Mouse (Mus musculus): ENCODE data around the gene App. TPM values are rescaled to one million over a fixed set of nuclear protein-coding genes. Genes with fewer than 3 reads are reported as not detected.

Gene App
- polyA plus RNA-seq, 1 experiment, result 59.8 TPM

DNA sequence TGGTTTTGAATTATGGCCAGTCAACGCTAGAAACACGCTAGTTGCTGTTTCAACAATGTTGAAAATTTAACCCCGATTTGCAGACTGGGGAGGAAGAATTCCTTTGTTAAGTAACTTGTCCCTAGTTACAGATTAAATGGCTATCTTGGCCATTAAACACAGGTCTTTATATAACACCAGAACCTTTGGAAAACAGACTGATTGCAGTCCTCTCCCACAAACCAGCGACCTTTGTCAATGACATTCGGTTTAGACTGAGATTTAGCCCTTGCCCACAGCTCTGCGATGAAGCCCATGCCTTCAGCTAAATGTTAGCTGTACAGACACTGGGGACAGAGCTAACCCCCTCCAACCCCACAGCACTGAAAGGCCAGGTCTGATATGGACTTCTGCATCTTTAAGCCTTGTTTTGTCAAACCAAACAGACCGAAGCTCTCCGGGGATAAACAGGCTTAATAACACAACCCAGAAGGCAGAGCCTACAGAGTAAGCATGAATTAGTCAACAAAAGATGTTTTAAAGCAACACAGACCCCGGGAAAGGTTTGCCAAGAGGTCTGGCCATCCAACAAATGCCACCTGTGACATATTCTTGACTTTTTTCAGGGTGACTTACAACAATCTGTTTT lies 152.8 kb downstream of the App start:
- no peak for DNase-seq
- no peak overlapping the region for H3K27ac ChIP-seq (ENCODE audit: control insufficient read depth, insufficient read depth, low read length)
- no peak for TF ChIP-seq POLR2A (IDR thresholded peaks at IDR 0.05; ENCODE audit: control insufficient read depth, extremely low read depth, insufficient read depth, low read length, poor library complexity)
- TF ChIP-seq CTCF (IDR thresholded peaks at IDR 0.05; ENCODE audit: borderline replicate concordance, control insufficient read depth, extremely low read depth, insufficient read depth, low read length, poor library complexity), result no peak
- no peaks in the 10 kb centered on the region for H3K4me1 ChIP-seq (replicated peaks; ENCODE audit: control insufficient read depth, insufficient read depth, low read length)
- H3K27me3 ChIP-seq (ENCODE audit: control insufficient read depth, insufficient read depth, low read length), result no peaks in the 10 kb centered on the region
- no peak overlapping the region for H3K4me3 ChIP-seq (ENCODE audit: control insufficient read depth, insufficient read depth, low read length)
- no peaks in the 10 kb centered on the region for H3K36me3 ChIP-seq (ENCODE audit: control insufficient read depth, insufficient read depth, low read length)
- WGBS, result 93% methylated on average over 9 of the region's 9 CpGs

GRCm38 (mm10) chr16:85019273-85019672 lies 154.3 kb downstream of the App start:
- WGBS, result 97% methylated on average over 5 of the region's 5 CpGs
- TF ChIP-seq CTCF (IDR thresholded peaks at IDR 0.05; ENCODE audit: borderline replicate concordance, control insufficient read depth, extremely low read depth, insufficient read depth, low read length, poor library complexity), result no peak
- TF ChIP-seq POLR2A (IDR thresholded peaks at IDR 0.05; ENCODE audit: control insufficient read depth, extremely low read depth, insufficient read depth, low read length, poor library complexity), result no peak
- H3K4me3 ChIP-seq (ENCODE audit: control insufficient read depth, insufficient read depth, low read length), result no peak overlapping the region
- H3K36me3 ChIP-seq (ENCODE audit: control insufficient read depth, insufficient read depth, low read length), result no peaks in the 10 kb centered on the region
- no peaks in the 10 kb centered on the region for H3K4me1 ChIP-seq (replicated peaks; ENCODE audit: control insufficient read depth, insufficient read depth, low read length)
- H3K27ac ChIP-seq (ENCODE audit: control insufficient read depth, insufficient read depth, low read length), result no peak overlapping the region
- no peaks in the 10 kb centered on the region for H3K27me3 ChIP-seq (ENCODE audit: control insufficient read depth, insufficient read depth, low read length)
- DNase-seq, result no peak

DNA sequence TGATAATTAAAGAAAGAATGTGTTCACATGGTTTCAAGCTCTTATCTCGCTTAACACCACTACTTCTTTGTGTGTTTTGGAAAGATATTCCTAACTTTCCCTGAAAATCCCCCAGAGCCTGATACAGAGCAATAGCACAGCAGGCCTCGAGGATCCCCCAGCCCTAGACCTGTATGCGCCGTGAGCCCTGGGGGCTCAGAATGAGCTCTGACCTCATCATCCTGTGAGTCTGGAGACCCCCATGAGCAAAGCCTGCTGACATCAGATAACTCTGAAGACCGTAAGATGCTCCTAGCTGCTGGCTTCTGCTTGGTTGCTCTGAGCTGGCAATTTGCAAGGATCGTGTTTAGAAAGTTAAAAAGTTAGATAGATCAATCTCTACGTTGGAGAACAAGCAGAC lies 155.7 kb downstream of the App start:
- no peak overlapping the region for H3K27ac ChIP-seq (ENCODE audit: control insufficient read depth, insufficient read depth, low read length)
- TF ChIP-seq CTCF (IDR thresholded peaks at IDR 0.05; ENCODE audit: borderline replicate concordance, control insufficient read depth, extremely low read depth, insufficient read depth, low read length, poor library complexity) (no peak), POLR2A (IDR thresholded peaks at IDR 0.05; ENCODE audit: control insufficient read depth, extremely low read depth, insufficient read depth, low read length, poor library complexity) (no peak)
- WGBS, result 93% methylated on average over 7 of the region's 7 CpGs
- H3K36me3 ChIP-seq (ENCODE audit: control insufficient read depth, insufficient read depth, low read length), result no peaks in the 10 kb centered on the region
- no peaks in the 10 kb centered on the region for H3K4me1 ChIP-seq (replicated peaks; ENCODE audit: control insufficient read depth, insufficient read depth, low read length)
- H3K4me3 ChIP-seq (ENCODE audit: control insufficient read depth, insufficient read depth, low read length), result no peak overlapping the region
- no peak for DNase-seq
- H3K27me3 ChIP-seq (ENCODE audit: control insufficient read depth, insufficient read depth, low read length), result no peaks in the 10 kb centered on the region

- TF ChIP-seq POLR2A (IDR thresholded peaks at IDR 0.05; ENCODE audit: control insufficient read depth, extremely low read depth, insufficient read depth, low read length, poor library complexity), result no peak
- WGBS, result 76% methylated on average over 3 of the region's 3 CpGs
- H3K36me3 ChIP-seq (ENCODE audit: control insufficient read depth, insufficient read depth, low read length), result no peaks in the 10 kb centered on the region
Observed at GRCm38 (mm10) chr16:85012695-85013094, 160.9 kb downstream of the App start.

GRCm38 (mm10) chr16:85012172-85012571 lies 161.4 kb downstream of the App start:
- H3K4me3 ChIP-seq (ENCODE audit: control insufficient read depth, insufficient read depth, low read length), result no peak overlapping the region
- H3K27ac ChIP-seq (ENCODE audit: control insufficient read depth, insufficient read depth, low read length), result no peak overlapping the region
- no peaks in the 10 kb centered on the region for H3K36me3 ChIP-seq (ENCODE audit: control insufficient read depth, insufficient read depth, low read length)
- TF ChIP-seq CTCF (IDR thresholded peaks at IDR 0.05; ENCODE audit: borderline replicate concordance, control insufficient read depth, extremely low read depth, insufficient read depth, low read length, poor library complexity) (no peak), POLR2A (IDR thresholded peaks at IDR 0.05; ENCODE audit: control insufficient read depth, extremely low read depth, insufficient read depth, low read length, poor library complexity) (no peak)
- no peaks in the 10 kb centered on the region for H3K27me3 ChIP-seq (ENCODE audit: control insufficient read depth, insufficient read depth, low read length)
- no peak for DNase-seq
- WGBS, result 96% methylated on average over 5 of the region's 5 CpGs
- no peaks in the 10 kb centered on the region for H3K4me1 ChIP-seq (replicated peaks; ENCODE audit: control insufficient read depth, insufficient read depth, low read length)

More at GRCm38 (mm10) chr16:85012695-85013094, 160.9 kb downstream of the App start:
- Histone ChIP-seq H3K4me1 (replicated peaks; ENCODE audit: control insufficient read depth, insufficient read depth, low read length) (no peaks in the 10 kb centered on the region), H3K4me3 (ENCODE audit: control insufficient read depth, insufficient read depth, low read length) (no peak overlapping the region), H3K27ac (ENCODE audit: control insufficient read depth, insufficient read depth, low read length) (no peak overlapping the region), H3K27me3 (ENCODE audit: control insufficient read depth, insufficient read depth, low read length) (no peaks in the 10 kb centered on the region)
- no peak for DNase-seq

DNA sequence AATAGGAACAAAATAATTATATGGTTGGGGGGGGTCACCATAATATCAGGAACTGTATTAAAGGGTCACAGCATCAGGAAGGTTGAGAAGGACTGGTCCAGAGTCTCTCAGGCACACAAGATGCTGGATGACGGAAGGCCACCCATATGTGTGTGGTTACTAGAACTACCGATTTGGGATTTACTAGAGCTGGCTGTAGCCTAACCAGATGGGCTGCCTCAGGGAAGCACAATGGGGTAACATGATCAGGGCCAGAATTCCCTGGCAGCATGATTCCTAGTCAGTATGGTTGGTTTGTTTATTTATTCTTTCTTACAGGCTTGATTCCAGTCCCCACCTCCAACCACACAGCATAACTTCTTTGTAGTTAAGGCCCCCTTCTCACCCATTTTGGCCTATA lies 162.9 kb downstream of the App start:
- 91% methylated on average over 2 of the region's 2 CpGs for WGBS
- Histone ChIP-seq H3K4me3 (ENCODE audit: control insufficient read depth, insufficient read depth, low read length) (no peak overlapping the region), H3K4me1 (replicated peaks; ENCODE audit: control insufficient read depth, insufficient read depth, low read length) (no peaks in the 10 kb centered on the region), H3K27me3 (ENCODE audit: control insufficient read depth, insufficient read depth, low read length) (no peaks in the 10 kb centered on the region), H3K27ac (ENCODE audit: control insufficient read depth, insufficient read depth, low read length) (no peak overlapping the region), H3K36me3 (ENCODE audit: control insufficient read depth, insufficient read depth, low read length) (no peaks in the 10 kb centered on the region)
- TF ChIP-seq POLR2A (IDR thresholded peaks at IDR 0.05; ENCODE audit: control insufficient read depth, extremely low read depth, insufficient read depth, low read length, poor library complexity) (no peak), CTCF (IDR thresholded peaks at IDR 0.05; ENCODE audit: borderline replicate concordance, control insufficient read depth, extremely low read depth, insufficient read depth, low read length, poor library complexity) (no peak)
- DNase-seq, result no peak

Measured in thymus, adult 2 months (tissue).